Mouse (Mus musculus): ENCODE data around the gene Xrn1. TPM values are rescaled to one million over a fixed set of nuclear protein-coding genes. Genes with fewer than 3 reads are reported as not detected.
A peak's percentile ranks its signal among the peaks of the same experiment; 100 is the strongest.

Gene Xrn1
- total RNA-seq, 1 experiment: 15.2 TPM

GRCm38 (mm10) chr9:96027913-96028312 is 73.4 kb downstream of the Xrn1 start:
- no peaks in the 10 kb centered on the region for H3K9me3 ChIP-seq (ENCODE audit: control insufficient read depth, insufficient read depth, low read depth, low read length)
- H3K36me3 ChIP-seq (ENCODE audit: control insufficient read depth, insufficient read depth, low read length, poor library complexity, severe bottlenecking): peaks cover 12% of the 10 kb centered on the region
- peaks cover 0 to 5% of the 10 kb centered on the region in 2 experiments; a peak in 1 of 4 replicates for H3K4me1 ChIP-seq (ENCODE audit: control insufficient read depth in 2 of 2, insufficient read depth in 2 of 2, low read length in 2 of 2, poor library complexity in 1 of 2)
- in situ Hi-C loops (cut with MboI; ENCODE audit: low sequenced_read_pairs in 2 of 2, unreplicated experiment in 2 of 2): no loop called here
- H3K27ac ChIP-seq (ENCODE audit: insufficient read depth, low read depth, low read length, poor library complexity, severe bottlenecking): no peak overlapping the region
- H3K4me3 ChIP-seq (ENCODE audit: insufficient read depth in 1 of 2, low read depth in 1 of 2, low read length in 2 of 2, poor library complexity in 1 of 2, severe bottlenecking in 1 of 2): no peak overlapping the region
- DNase-seq (ENCODE audit: low read depth, low spot score): no peak
- TF ChIP-seq ZC3H11A (IDR thresholded peaks at IDR 0.05; ENCODE audit: borderline replicate concordance, low read depth, low read length) (no peak), MAFK (IDR thresholded peaks at IDR 0.05; ENCODE audit: insufficient read depth, low read depth, low read length) (no peak), CHD2 (IDR thresholded peaks at IDR 0.05; ENCODE audit: low read depth, low read length) (no peak), HCFC1 (IDR thresholded peaks at IDR 0.05; ENCODE audit: borderline replicate concordance, insufficient read depth, low read length) (no peak), ZNF384 (IDR thresholded peaks at IDR 0.05; ENCODE audit: low read depth, low read length) (no peak)
- H3K9ac ChIP-seq (ENCODE audit: insufficient read depth, low read depth, low read length, poor library complexity, severe bottlenecking): no peak overlapping the region

GRCm38 (mm10) chr9:96028818-96029217 is 74.3 kb downstream of the Xrn1 start:
- H3K9ac ChIP-seq (ENCODE audit: insufficient read depth, low read depth, low read length, poor library complexity, severe bottlenecking): no peak overlapping the region
- H3K27ac ChIP-seq (ENCODE audit: insufficient read depth, low read depth, low read length, poor library complexity, severe bottlenecking): no peak overlapping the region
- TF ChIP-seq ZNF384 (IDR thresholded peaks at IDR 0.05; ENCODE audit: low read depth, low read length): no peak
- TF ChIP-seq ZC3H11A (IDR thresholded peaks at IDR 0.05; ENCODE audit: borderline replicate concordance, low read depth, low read length): no peak
- TF ChIP-seq MAFK (IDR thresholded peaks at IDR 0.05; ENCODE audit: insufficient read depth, low read depth, low read length): no peak
- TF ChIP-seq HCFC1 (IDR thresholded peaks at IDR 0.05; ENCODE audit: borderline replicate concordance, insufficient read depth, low read length): no peak
- no peak for TF ChIP-seq CHD2 (IDR thresholded peaks at IDR 0.05; ENCODE audit: low read depth, low read length)
- DNase-seq (ENCODE audit: low read depth, low spot score): peak; percentile 43
- H3K36me3 ChIP-seq (ENCODE audit: control insufficient read depth, insufficient read depth, low read length, poor library complexity, severe bottlenecking): peaks cover 11% of the 10 kb centered on the region
- H3K4me1 ChIP-seq (ENCODE audit: control insufficient read depth in 2 of 2, insufficient read depth in 2 of 2, low read length in 2 of 2, poor library complexity in 1 of 2): peaks cover 0 to 5% of the 10 kb centered on the region in 2 experiments; a peak in 1 of 4 replicates
- H3K4me3 ChIP-seq (ENCODE audit: insufficient read depth in 1 of 2, low read depth in 1 of 2, low read length in 2 of 2, poor library complexity in 1 of 2, severe bottlenecking in 1 of 2): no peak overlapping the region
- H3K9me3 ChIP-seq (ENCODE audit: control insufficient read depth, insufficient read depth, low read depth, low read length): no peaks in the 10 kb centered on the region
- in situ Hi-C loops (cut with MboI; ENCODE audit: low sequenced_read_pairs in 2 of 2, unreplicated experiment in 2 of 2): no loop called here

DNA sequence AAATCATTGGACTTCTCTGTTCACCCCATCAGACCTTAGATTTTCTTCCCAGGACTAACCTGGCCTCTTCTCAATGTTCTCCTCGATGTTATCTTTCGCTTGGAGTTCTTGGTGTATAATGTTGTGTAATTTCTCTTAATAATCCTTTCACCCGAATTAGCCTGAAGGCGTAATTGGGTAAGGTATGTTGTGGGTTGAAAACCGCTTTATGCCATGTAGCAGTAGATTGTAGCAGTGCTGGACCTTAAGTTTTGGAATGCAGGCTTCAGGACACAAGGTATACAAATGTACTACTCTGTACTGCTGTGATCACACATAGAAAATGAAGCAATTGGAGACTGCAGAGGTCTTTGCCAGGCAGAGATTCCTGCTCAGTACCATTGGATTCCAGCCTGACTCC is 75.3 kb downstream of the Xrn1 start:
- peaks cover 6% of the 10 kb centered on the region for H3K36me3 ChIP-seq (ENCODE audit: control insufficient read depth, insufficient read depth, low read length, poor library complexity, severe bottlenecking)

GRCm38 (mm10) chr9:96035371-96036086 is 81.0 kb downstream of the Xrn1 start:
- in situ Hi-C loops (cut with MboI; ENCODE audit: low sequenced_read_pairs in 2 of 2, unreplicated experiment in 2 of 2): no loop called here
- no peak overlapping the region for H3K4me3 ChIP-seq (ENCODE audit: insufficient read depth in 1 of 2, low read depth in 1 of 2, low read length in 2 of 2, poor library complexity in 1 of 2, severe bottlenecking in 1 of 2)
- TF ChIP-seq MAFK (IDR thresholded peaks at IDR 0.05; ENCODE audit: insufficient read depth, low read depth, low read length): no peak
- no peak for TF ChIP-seq ZNF384 (IDR thresholded peaks at IDR 0.05; ENCODE audit: low read depth, low read length)
- no peak for TF ChIP-seq HCFC1 (IDR thresholded peaks at IDR 0.05; ENCODE audit: borderline replicate concordance, insufficient read depth, low read length)
- TF ChIP-seq CHD2 (IDR thresholded peaks at IDR 0.05; ENCODE audit: low read depth, low read length): no peak
- TF ChIP-seq ZC3H11A (IDR thresholded peaks at IDR 0.05; ENCODE audit: borderline replicate concordance, low read depth, low read length): no peak
- no peak overlapping the region for H3K9ac ChIP-seq (ENCODE audit: insufficient read depth, low read depth, low read length, poor library complexity, severe bottlenecking)
- no peak for DNase-seq (ENCODE audit: low read depth, low spot score)
- no peak overlapping the region for H3K27ac ChIP-seq (ENCODE audit: insufficient read depth, low read depth, low read length, poor library complexity, severe bottlenecking)
- H3K36me3 ChIP-seq (ENCODE audit: control insufficient read depth, insufficient read depth, low read length, poor library complexity, severe bottlenecking): peaks cover 7% of the 10 kb centered on the region
- H3K9me3 ChIP-seq (ENCODE audit: control insufficient read depth, insufficient read depth, low read depth, low read length): no peaks in the 10 kb centered on the region
- H3K4me1 ChIP-seq (ENCODE audit: control insufficient read depth in 2 of 2, insufficient read depth in 2 of 2, low read length in 2 of 2, poor library complexity in 1 of 2): no peaks in the 10 kb centered on the region

More for the DNA sequence above, 75.3 kb downstream of the Xrn1 start:
- TF ChIP-seq CHD2 (IDR thresholded peaks at IDR 0.05; ENCODE audit: low read depth, low read length): no peak
- no peak for TF ChIP-seq MAFK (IDR thresholded peaks at IDR 0.05; ENCODE audit: insufficient read depth, low read depth, low read length)
- no peak for TF ChIP-seq ZNF384 (IDR thresholded peaks at IDR 0.05; ENCODE audit: low read depth, low read length)
- no peak for TF ChIP-seq ZC3H11A (IDR thresholded peaks at IDR 0.05; ENCODE audit: borderline replicate concordance, low read depth, low read length)
- no peak for TF ChIP-seq HCFC1 (IDR thresholded peaks at IDR 0.05; ENCODE audit: borderline replicate concordance, insufficient read depth, low read length)
- H3K9ac ChIP-seq (ENCODE audit: insufficient read depth, low read depth, low read length, poor library complexity, severe bottlenecking): no peak overlapping the region
- no peak overlapping the region for H3K4me3 ChIP-seq (ENCODE audit: insufficient read depth in 1 of 2, low read depth in 1 of 2, low read length in 2 of 2, poor library complexity in 1 of 2, severe bottlenecking in 1 of 2)
- H3K4me1 ChIP-seq (ENCODE audit: control insufficient read depth in 2 of 2, insufficient read depth in 2 of 2, low read length in 2 of 2, poor library complexity in 1 of 2): peaks cover 0 to 5% of the 10 kb centered on the region in 2 experiments; a peak in 1 of 4 replicates
- in situ Hi-C loops (cut with MboI; ENCODE audit: low sequenced_read_pairs in 2 of 2, unreplicated experiment in 2 of 2): no loop called here
- DNase-seq (ENCODE audit: low read depth, low spot score): no peak
- H3K27ac ChIP-seq (ENCODE audit: insufficient read depth, low read depth, low read length, poor library complexity, severe bottlenecking): no peak overlapping the region
- H3K9me3 ChIP-seq (ENCODE audit: control insufficient read depth, insufficient read depth, low read depth, low read length): no peaks in the 10 kb centered on the region
